Mouse (Mus musculus) hindbrain, postnatal 0 days (tissue): ENCODE results near the gene Foxb1. TPM values are rescaled to one million over a fixed set of nuclear protein-coding genes. Genes with fewer than 3 reads are reported as not detected.
A peak's percentile ranks its signal among the peaks of the same experiment; 100 is the strongest.

Experiments used
- ATAC-seq: fragments of 200-750 bp; cut with Nextera tagmentation; 2 replicates; pipeline ENCODE4 v1.8.0; 2017; ENCODE audit warnings: mild to moderate bottlenecking, moderate TSS enrichment, moderate library complexity
- DNase-seq: peaks from one replicate; pipeline ENCODE4 v3.0.0-alpha.2; 2015; ENCODE audit warnings: low spot score
- H3K27ac ChIP-seq: fragments of 300-500 bp; sonication (generic); 2 replicates; pipeline ENCODE4 v1.5.1; 2014; ENCODE audit warnings: mild to moderate bottlenecking
- H3K27me3 ChIP-seq: fragments of 300-500 bp; sonication (generic); 2 replicates; pipeline ENCODE4 v1.6.1; 2014; ENCODE audit warnings: low read length, mixed read lengths; ENCODE audit not compliant: insufficient read depth
- H3K36me3 ChIP-seq: fragments of 300-500 bp; sonication (generic); 2 replicates; pipeline ENCODE4 v1.6.1; 2014; ENCODE audit warnings: low read length, mixed read lengths; ENCODE audit not compliant: insufficient read depth
- H3K4me1 ChIP-seq: fragments of 300-500 bp; sonication (generic); 2 replicates; pipeline ENCODE4 v1.6.1; 2014; ENCODE audit warnings: antibody characterized with exemption, low read length, mixed read lengths; ENCODE audit not compliant: insufficient read depth
- H3K4me2 ChIP-seq: fragments of 300-500 bp; sonication (generic); 2 replicates; pipeline ENCODE4 v1.6.1; 2014; ENCODE audit warnings: low read depth, mild to moderate bottlenecking, low read length, moderate library complexity, mixed read lengths
- H3K4me3 ChIP-seq: fragments of 300-500 bp; sonication (generic); 2 replicates; pipeline ENCODE4 v1.5.1; 2014; ENCODE audit warnings: low read length
- H3K9ac ChIP-seq: fragments of 300-500 bp; sonication (generic); replicated peaks from 2 replicates; pipeline ENCODE4 v1.6.1; 2014; ENCODE audit warnings: mild to moderate bottlenecking, low read length, moderate library complexity, mixed read lengths
- H3K9me3 ChIP-seq: fragments of 300-500 bp; sonication (generic); 2 replicates; pipeline ENCODE4 v1.6.1; 2016; ENCODE audit warnings: low read length, mixed read lengths
- CTCF ChIP-seq: IDR thresholded peaks from 2 replicates; pipeline ENCODE4 v1.5.1; 2016; ENCODE audit warnings: antibody characterized with exemption, control low read depth, low read depth
- WGBS: fragments of 180-500 bp; shearing (Covaris S2); extraction: QIAGEN DNeasy Blood & Tissue Kit; methylation state at CpG from one replicate; pipeline ENCODE4 v1.1.7; 2014; 5-methylcytosine and 5-hydroxymethylcytosine counted together
- polyA plus RNA-seq: library from polyadenylated mRNA; unstranded; fragments of >200 nt; fragmentation: Nextera tagmentation; extraction: Ambion mirVana; gene quantifications from 2 replicates; pipeline ENCODE4 v1.2.1, GENCODE M21; 2015
- total RNA-seq: library from RNA; depleted of rRNA; stranded (reverse); fragments of >200 nt; gene quantifications from 2 replicates; pipeline ENCODE4 v1.2.3, GENCODE M21; 2014

Gene Foxb1
- total and polyA plus RNA-seq, 2 experiments from 2014 or later = 5.5 to 11.4 TPM

DNA sequence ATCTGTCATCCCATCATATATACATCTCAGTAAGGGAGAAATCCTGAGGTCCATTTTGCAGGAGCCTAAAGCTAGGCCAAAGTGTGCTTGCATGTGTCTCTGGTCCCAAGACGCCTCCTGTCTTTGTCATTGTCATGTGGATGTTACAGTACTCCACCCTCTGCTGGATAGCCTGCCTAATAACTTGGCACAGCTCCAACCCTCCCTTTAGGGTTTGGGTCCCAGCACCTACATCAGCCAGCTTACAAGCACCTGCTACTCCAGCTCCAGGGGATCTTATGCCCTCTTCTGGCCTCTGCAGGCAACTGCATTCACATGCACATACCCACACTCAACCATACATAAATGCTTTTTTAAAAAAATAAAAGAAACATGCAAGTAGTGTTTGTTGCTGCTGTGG lies 12.8 kb downstream of the Foxb1 start:
- Histone ChIP-seq H3K9ac (no peak overlapping the region), H3K27me3 (no peaks in the 10 kb centered on the region), H3K4me1 (no peaks in the 10 kb centered on the region), H3K4me3 (no peak overlapping the region), H3K27ac (no peak overlapping the region), H3K9me3 (no peaks in the 10 kb centered on the region), H3K4me2 (no peak overlapping the region), H3K36me3 (no peaks in the 10 kb centered on the region)
- DNase-seq (no peak), ATAC-seq (no peak)
- WGBS = 88% methylated on average over 1 of the region's 1 CpGs
- TF ChIP-seq CTCF = no peak

DNA sequence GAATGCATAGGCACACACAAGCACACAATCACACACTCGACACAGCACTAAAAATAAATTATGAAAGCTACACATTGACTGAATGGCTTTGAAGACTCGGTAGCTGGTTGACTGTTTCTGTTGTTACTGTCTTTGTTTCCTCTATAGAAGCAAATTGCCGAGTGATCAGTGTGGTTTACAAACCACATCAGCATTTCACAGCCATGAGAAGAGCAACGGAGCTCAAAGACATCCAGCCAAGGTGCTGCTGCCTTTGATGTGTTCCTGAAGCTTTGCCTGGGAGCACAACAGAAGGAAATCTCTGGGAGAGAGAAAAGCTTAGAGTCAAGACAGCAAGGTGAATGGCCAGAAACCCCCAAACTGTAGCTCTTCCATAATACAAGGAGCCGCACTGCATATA lies 32.0 kb downstream of the Foxb1 start:
- no peak for ATAC-seq
- H3K9ac ChIP-seq = no peak overlapping the region
- no peak for TF ChIP-seq CTCF
- H3K4me3 ChIP-seq = no peak overlapping the region
- no peak overlapping the region for H3K27ac ChIP-seq
- H3K36me3 ChIP-seq = no peaks in the 10 kb centered on the region
- DNase-seq = no peak
- H3K4me2 ChIP-seq = no peak overlapping the region
- no peaks in the 10 kb centered on the region for H3K9me3 ChIP-seq
- no peaks in the 10 kb centered on the region for H3K27me3 ChIP-seq
- no peaks in the 10 kb centered on the region for H3K4me1 ChIP-seq
- WGBS = 66% methylated on average over 5 of the region's 5 CpGs

DNA sequence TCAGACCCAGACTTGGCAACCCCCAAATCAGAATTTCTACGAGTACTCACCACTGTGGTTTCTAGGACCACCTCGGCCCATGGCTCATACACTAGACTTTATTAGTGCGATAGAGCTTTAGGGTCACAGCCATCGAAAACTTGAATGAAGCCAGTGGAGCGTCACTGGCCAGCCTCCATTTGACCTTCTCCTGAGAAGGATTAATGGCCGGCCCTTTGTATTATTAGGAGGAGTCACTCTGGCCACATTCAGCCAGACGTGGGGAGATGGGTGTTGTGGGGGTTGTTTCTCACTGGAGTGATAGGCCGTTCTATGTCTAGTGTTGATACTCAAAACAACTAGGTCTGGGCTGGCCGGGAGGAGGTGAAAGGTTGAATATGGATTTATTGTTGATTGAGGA lies 42.3 kb downstream of the Foxb1 start:
- Histone ChIP-seq H3K9me3 (no peaks in the 10 kb centered on the region), H3K4me1 (no peaks in the 10 kb centered on the region), H3K36me3 (no peaks in the 10 kb centered on the region), H3K27me3 (no peaks in the 10 kb centered on the region), H3K4me3 (no peak overlapping the region), H3K4me2 (no peak overlapping the region), H3K9ac (no peak overlapping the region), H3K27ac (no peak overlapping the region)
- TF ChIP-seq CTCF = no peak
- WGBS = 57% methylated on average over 9 of the region's 9 CpGs
- DNase-seq (no peak), ATAC-seq (no peak)

DNA sequence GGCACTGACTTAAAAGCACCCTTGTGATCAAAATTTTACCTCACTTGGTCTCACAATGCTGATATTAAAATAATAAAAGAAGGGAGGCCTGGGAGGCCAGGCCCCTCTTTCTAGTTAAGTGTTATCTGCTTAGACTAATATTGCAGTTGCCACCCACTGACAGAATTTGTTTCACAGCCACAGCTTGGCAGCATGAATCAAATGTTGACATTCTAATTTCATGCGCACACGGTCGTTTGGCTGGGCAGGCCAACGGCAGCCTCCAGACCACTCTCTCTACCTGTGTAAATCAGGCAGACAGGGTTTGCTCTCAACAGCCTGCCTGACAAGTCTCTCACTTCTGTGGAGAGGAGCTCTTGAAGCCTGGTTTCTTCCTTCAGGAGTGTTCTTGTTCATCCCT lies 44.4 kb downstream of the Foxb1 start:
- 16% methylated on average over 4 of the region's 4 CpGs for WGBS
- Histone ChIP-seq H3K9me3 (no peaks in the 10 kb centered on the region), H3K4me3 (no peak overlapping the region), H3K4me1 (no peaks in the 10 kb centered on the region), H3K27ac (no peak overlapping the region), H3K9ac (no peak overlapping the region), H3K36me3 (no peaks in the 10 kb centered on the region), H3K27me3 (no peaks in the 10 kb centered on the region), H3K4me2 (no peak overlapping the region)
- ATAC-seq = no peak
- DNase-seq = no peak
- no peak for TF ChIP-seq CTCF

DNA sequence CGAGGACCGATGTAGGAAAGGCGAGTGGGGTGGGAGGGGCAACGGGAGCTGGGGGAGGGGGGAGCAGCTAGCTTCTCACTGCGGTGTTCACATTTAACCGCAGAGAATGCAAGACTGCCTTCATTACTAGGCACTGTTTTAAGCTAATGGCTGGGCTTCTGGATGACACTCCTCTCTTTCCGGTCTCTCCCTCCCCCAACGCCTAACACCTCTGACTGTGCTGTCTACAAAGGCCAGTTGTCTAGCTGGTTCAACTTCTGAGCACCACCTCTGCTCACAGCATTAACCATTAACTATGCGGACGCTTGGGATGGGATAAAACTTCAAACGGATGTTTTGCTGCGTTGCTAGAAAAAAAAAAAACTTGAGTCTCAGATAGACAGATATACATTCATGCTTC lies 45.3 kb downstream of the Foxb1 start:
- TF ChIP-seq CTCF = no peak
- H3K4me3 ChIP-seq = no peak overlapping the region
- 13% methylated on average over 12 of the region's 12 CpGs for WGBS

DNA sequence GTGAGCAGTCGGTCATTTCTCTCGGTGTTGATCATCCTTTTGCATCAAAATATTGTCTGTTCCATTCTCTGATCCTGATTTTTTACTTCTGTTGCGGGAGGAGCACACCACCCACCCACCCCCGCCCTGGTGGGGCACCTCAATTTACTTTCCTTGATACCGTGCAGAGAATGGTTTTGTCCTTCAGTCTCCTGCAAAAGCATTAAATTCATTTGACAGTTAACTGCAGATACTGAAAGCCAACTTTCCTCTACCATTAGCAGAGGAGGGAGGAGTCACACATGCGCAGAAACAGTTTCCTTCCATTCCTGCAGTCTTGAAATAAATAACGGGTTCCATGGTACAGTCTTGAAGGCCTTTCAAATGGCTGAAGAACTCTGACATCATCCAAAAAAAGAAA lies 46.4 kb downstream of the Foxb1 start:
- Histone ChIP-seq H3K4me2 (peak overlapping the region; percentile 23), H3K27me3 (no peaks in the 10 kb centered on the region), H3K36me3 (no peaks in the 10 kb centered on the region), H3K9ac (no peak overlapping the region), H3K4me3 (no peak overlapping the region), H3K4me1 (no peaks in the 10 kb centered on the region), H3K9me3 (no peaks in the 10 kb centered on the region), H3K27ac (peak overlapping the region; percentile 48; the same call in 1 of the 2 replicates)
- DNase-seq (peak; percentile 33), ATAC-seq (no peak)
- TF ChIP-seq CTCF = no peak
- WGBS = 13% methylated on average over 7 of the region's 7 CpGs

More for the DNA sequence above, 45.3 kb downstream of the Foxb1 start:
- Histone ChIP-seq H3K36me3 (no peaks in the 10 kb centered on the region), H3K9me3 (no peaks in the 10 kb centered on the region), H3K27ac (no peak overlapping the region), H3K4me1 (no peaks in the 10 kb centered on the region), H3K27me3 (no peaks in the 10 kb centered on the region), H3K9ac (no peak overlapping the region), H3K4me2 (no peak overlapping the region)
- no peak for ATAC-seq
- DNase-seq = no peak

DNA sequence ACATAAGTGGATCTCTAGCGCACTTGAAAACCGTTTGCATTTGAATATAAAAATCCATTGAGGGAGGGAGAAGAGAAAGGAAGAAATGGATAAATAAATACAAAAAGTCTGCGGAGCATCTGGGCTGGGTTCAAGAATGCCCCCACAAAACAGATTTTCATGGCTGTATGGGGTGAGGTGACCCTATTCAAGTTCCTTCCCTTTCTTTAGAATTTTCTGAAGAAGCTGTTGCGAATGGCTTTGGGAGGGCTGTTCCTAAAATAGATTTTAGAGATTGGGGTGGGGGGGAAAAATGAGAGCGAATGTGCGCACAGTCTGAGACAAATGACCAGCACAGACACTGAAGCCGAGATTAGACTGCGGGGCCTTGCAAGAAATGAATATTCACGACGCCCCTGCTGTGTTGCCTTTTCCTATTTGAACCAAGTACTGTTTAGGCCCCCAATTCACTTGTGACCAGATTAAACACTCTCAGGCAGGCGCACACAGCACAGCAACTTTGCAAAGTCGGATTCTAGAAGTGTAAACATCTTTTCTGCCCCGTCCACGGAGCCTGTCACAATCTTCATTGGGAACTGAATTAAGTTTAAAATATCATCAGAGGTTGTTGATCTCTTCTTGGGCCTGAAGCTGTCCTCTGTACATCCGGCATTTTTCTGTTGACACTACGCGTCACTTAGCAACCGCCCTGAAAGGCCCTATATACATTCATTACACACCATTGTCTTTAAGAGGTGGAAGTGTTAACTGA lies 47.0 kb downstream of the Foxb1 start:
- no peak overlapping the region for H3K9ac ChIP-seq
- TF ChIP-seq CTCF = no peak
- peak overlapping the region; percentile 48; the same call in 1 of the 2 replicates for H3K27ac ChIP-seq
- peak; percentile 69 for ATAC-seq
- peak; percentile 37 for DNase-seq
- no peaks in the 10 kb centered on the region for H3K36me3 ChIP-seq
- H3K9me3 ChIP-seq = no peaks in the 10 kb centered on the region
- 18% methylated on average over 18 of the region's 18 CpGs for WGBS
- no peaks in the 10 kb centered on the region for H3K4me1 ChIP-seq
- no peak overlapping the region for H3K4me3 ChIP-seq
- H3K27me3 ChIP-seq = no peaks in the 10 kb centered on the region
- H3K4me2 ChIP-seq = peak overlapping the region; percentile 23
